Mouse (Mus musculus): ENCODE measurements around the gene Gm20390. TPM values are rescaled to one million over a fixed set of nuclear protein-coding genes. Genes with fewer than 3 reads are reported as not detected.
"Not testable (repeated sequence)": the region's sequence is repeated elsewhere in the genome, so short reads cannot be mapped to it uniquely, and the experiment has no call there.

Gm20390 gene
- polyA plus RNA-seq, 1 experiment from 2014 or later = 467 TPM

- peaks cover 29% of the 10 kb centered on the region for H3K4me1 ChIP-seq
- no peak overlapping the region for H3K4me2 ChIP-seq
- no peaks in the 10 kb centered on the region for H3K27me3 ChIP-seq
- WGBS = 87% methylated on average over 4 of the region's 4 CpGs
- no peak overlapping the region for H3K9ac ChIP-seq
- H3K27ac ChIP-seq = no peak overlapping the region
- no peak for ATAC-seq
- H3K9me3 ChIP-seq (replicated peaks) = no peaks in the 10 kb centered on the region
- peaks cover 58% of the 10 kb centered on the region for H3K36me3 ChIP-seq (ENCODE audit: poor library complexity, severe bottlenecking)
- H3K4me3 ChIP-seq = no peak overlapping the region
Measured at GRCm38 (mm10) chr11:93957746-93958145, 10.3 kb downstream of the Gm20390 start.

DNA sequence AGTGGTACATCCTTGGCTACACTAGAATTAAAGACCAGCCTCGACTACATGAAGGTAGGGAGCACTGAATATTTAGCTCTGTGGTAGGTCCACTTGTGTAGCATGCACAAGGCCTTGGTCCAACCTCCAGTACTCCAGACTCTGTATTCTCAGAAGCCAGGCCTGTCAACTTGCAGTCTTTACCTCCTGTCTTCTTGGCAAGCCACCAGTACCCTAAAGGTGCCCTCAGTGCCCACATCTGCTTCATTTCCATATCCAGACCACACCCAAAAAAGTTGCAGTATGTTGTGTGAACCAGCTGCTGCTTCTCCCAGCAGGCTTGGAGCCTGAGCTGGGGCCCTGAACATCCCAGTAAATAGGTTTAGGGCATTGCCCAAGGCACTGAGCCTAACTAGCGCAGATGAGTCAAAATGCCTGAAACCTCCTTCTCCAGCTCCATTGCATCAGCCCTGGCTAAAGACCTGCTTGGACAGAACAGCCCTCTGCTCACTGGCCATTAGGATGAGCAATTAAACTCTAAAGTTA, 11.0 kb downstream of the Gm20390 start:
- Histone ChIP-seq H3K4me3 (no peak overlapping the region), H3K27me3 (no peaks in the 10 kb centered on the region), H3K4me1 (peaks cover 35% of the 10 kb centered on the region), H3K4me2 (no peak overlapping the region), H3K9ac (no peak overlapping the region), H3K9me3 (replicated peaks) (no peaks in the 10 kb centered on the region), H3K27ac (no peak overlapping the region), H3K36me3 (ENCODE audit: poor library complexity, severe bottlenecking) (peaks cover 58% of the 10 kb centered on the region)
- ATAC-seq = no peak
- 68% methylated on average over 2 of the region's 2 CpGs for WGBS

DNA sequence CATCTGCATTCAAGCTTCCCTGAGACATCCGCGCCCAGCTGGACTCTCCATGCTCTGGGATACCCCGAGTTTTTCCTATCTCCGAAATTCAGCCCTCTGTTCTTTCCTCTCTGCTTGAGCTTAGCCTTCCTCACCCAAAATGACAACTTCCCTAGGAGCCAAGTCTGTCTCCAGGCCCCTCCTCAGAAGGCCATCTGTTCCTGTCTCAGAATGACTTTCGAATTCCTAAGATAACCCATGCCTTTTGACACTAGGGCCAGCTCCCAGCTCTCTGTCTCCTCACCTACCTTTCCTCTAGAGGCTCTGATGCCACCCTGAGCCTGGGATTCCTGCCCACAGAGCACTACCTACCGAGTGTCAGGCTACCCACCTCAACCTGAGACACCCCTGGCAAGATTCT, 11.9 kb downstream of the Gm20390 start, which contains the start of gene Nme2:
Gene Nme2, minus strand, starts transcription at position 101 of the 400 bp plus-strand sequence.
- no peaks in the 10 kb centered on the region for H3K27me3 ChIP-seq
- peak within 1 kb of the TSS; percentile 78 for H3K9ac ChIP-seq
- no peaks in the 10 kb centered on the region for H3K9me3 ChIP-seq (replicated peaks)
- peaks cover 57% of the 10 kb centered on the region for H3K36me3 ChIP-seq (ENCODE audit: poor library complexity, severe bottlenecking)
- H3K27ac ChIP-seq = peak within 1 kb of the TSS; percentile 88
- H3K4me1 ChIP-seq = peaks cover 36% of the 10 kb centered on the region
- 10% methylated on average over 6 of the region's 6 CpGs for WGBS
- H3K4me2 ChIP-seq = peak within 1 kb of the TSS; percentile 89
- peak within 1 kb of the TSS; percentile 70 for H3K4me3 ChIP-seq
- peak; percentile 19; the same call in 1 of the 2 replicates for ATAC-seq

DNA sequence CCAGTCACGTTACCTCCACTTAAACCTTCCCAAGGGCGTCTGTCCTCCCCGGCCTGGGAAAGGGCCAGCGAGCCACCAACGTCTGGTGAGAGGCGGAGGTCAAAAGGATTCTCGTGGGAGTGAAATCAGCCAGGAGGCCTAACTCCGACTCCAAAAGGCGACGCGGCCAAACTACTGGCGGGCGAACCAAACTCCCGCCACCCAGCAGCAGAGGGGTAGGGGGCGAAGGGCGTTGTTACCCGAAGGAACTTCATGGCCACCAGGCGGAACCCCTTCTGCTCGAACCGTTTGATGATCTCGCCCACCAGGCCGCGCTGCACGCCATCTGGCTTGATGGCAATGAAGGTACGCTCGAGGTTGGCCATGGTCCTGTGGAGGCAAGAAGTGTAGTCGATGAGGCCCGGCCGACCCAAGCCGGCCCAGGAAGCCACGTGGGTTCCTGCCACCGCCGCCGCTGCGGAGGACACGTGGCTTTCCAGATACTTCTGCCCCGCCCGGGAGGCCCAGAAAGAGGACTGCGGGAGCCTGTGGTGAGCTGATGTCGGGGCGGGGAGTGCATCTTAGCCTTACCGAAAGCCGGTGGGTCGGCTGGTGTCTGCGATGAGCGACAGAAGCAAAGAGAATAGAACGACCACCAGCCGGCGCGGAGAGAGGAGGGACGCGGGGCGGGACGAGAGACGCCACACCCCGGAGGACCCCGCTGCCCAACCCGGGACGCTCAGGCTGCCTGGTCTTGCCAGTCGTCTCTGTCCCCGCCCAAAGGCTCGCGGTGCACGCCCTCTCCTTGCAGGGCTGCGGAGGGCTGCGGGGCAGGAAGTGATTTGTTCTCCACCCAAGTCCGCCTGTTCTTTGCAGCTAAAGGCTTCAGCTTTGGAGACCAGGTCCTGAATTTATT, 12.6 kb downstream of the Gm20390 start:
- Histone ChIP-seq H3K27me3 (no peaks in the 10 kb centered on the region), H3K36me3 (ENCODE audit: poor library complexity, severe bottlenecking) (peaks cover 57% of the 10 kb centered on the region), H3K4me2 (peak overlapping the region; percentile 89), H3K4me3 (peak overlapping the region; percentile 70), H3K4me1 (peaks cover 36% of the 10 kb centered on the region), H3K9me3 (replicated peaks) (no peaks in the 10 kb centered on the region), H3K9ac (peak overlapping the region; percentile 78), H3K27ac (peak overlapping the region; percentile 88)
- peak; percentile 98 for ATAC-seq
- WGBS = under 1% methylated on average over 65 of the region's 67 CpGs

DNA sequence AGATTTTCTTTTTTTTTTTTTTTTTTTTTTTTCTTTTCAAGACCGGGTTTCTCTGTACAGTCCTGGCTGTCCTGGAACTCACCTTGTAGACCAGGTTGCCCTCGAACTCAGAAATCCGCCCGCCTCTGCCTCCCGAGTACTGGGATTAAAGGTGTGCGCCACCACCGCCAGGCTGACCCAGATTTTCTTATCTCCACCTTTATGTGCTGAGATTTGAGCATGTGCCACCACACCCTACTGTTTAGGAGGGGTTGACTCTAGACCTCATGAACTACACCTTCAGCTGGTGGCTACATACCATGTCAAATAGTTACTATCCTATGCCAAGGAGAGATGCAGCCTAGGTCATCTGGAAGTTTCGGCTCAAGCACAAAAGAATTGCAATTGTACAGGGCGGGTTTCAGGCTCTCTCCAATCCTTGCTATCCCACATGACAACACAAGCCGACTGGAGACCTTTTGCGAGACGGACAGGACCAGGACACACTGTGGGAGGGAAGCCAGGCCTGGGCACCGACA, 13.3 kb downstream of the Gm20390 start:
- H3K36me3 ChIP-seq (ENCODE audit: poor library complexity, severe bottlenecking) = peaks cover 57% of the 10 kb centered on the region
- 0 out of 2 replicates have a peak, but pooled peaks have one; percentile 0 for ATAC-seq

GRCm38 (mm10) chr11:93952376-93952775, 15.7 kb downstream of the Gm20390 start:
- WGBS = 75% methylated on average over 5 of the region's 5 CpGs
- ATAC-seq = no peak
- H3K36me3 ChIP-seq (ENCODE audit: poor library complexity, severe bottlenecking) = peaks cover 54% of the 10 kb centered on the region
- H3K9ac ChIP-seq = no peak overlapping the region
- H3K4me2 ChIP-seq = no peak overlapping the region
- H3K4me1 ChIP-seq = peaks cover 36% of the 10 kb centered on the region
- no peaks in the 10 kb centered on the region for H3K27me3 ChIP-seq
- no peak overlapping the region for H3K4me3 ChIP-seq
- H3K9me3 ChIP-seq (replicated peaks) = no peaks in the 10 kb centered on the region
- H3K27ac ChIP-seq = no peak overlapping the region

More for the DNA sequence above, 13.3 kb downstream of the Gm20390 start:
- Histone ChIP-seq H3K4me3 (peak overlapping the region; percentile 70), H3K4me2 (peak overlapping the region; percentile 89), H3K9me3 (replicated peaks) (no peaks in the 10 kb centered on the region), H3K4me1 (peaks cover 36% of the 10 kb centered on the region), H3K27ac (peak overlapping the region; percentile 88), H3K9ac (peak overlapping the region; percentile 78), H3K27me3 (no peaks in the 10 kb centered on the region)
- 50% methylated on average over 13 of the region's 13 CpGs for WGBS

- Histone ChIP-seq H3K36me3 (ENCODE audit: poor library complexity, severe bottlenecking) (peaks cover 61% of the 10 kb centered on the region), H3K4me1 (peaks cover 25% of the 10 kb centered on the region), H3K9ac (no peak overlapping the region), H3K4me3 (no peak overlapping the region), H3K27me3 (no peaks in the 10 kb centered on the region), H3K4me2 (no peak overlapping the region), H3K27ac (no peak overlapping the region), H3K9me3 (replicated peaks) (no peaks in the 10 kb centered on the region)
- 96% methylated on average over 1 of the region's 1 CpGs for WGBS
- ATAC-seq = no peak
Measured at GRCm38 (mm10) chr11:93950045-93950444, 18.0 kb downstream of the Gm20390 start.

- no peak overlapping the region for H3K4me3 ChIP-seq
- 90% methylated on average over 9 of the region's 9 CpGs for WGBS
- no peak overlapping the region for H3K9ac ChIP-seq
- no peak overlapping the region for H3K4me2 ChIP-seq
- H3K27me3 ChIP-seq = no peaks in the 10 kb centered on the region
- peaks cover 18% of the 10 kb centered on the region; the same call in 1 of the 2 replicates for H3K4me1 ChIP-seq
- no peak overlapping the region for H3K27ac ChIP-seq
- H3K9me3 ChIP-seq (replicated peaks) = no peaks in the 10 kb centered on the region
- peaks cover 61% of the 10 kb centered on the region for H3K36me3 ChIP-seq (ENCODE audit: poor library complexity, severe bottlenecking)
- ATAC-seq = no peak
Measured at GRCm38 (mm10) chr11:93948887-93949567, 19.1 kb downstream of the Gm20390 start.

GRCm38 (mm10) chr11:93944986-93945385, 23.1 kb downstream of the Gm20390 start:
- H3K27me3 ChIP-seq = no peaks in the 10 kb centered on the region
- 79% methylated on average over 3 of the region's 3 CpGs for WGBS
- no peak overlapping the region for H3K4me2 ChIP-seq
- H3K9ac ChIP-seq = no peak overlapping the region
- H3K4me3 ChIP-seq = no peak overlapping the region
- H3K36me3 ChIP-seq (ENCODE audit: poor library complexity, severe bottlenecking) = peaks cover 46% of the 10 kb centered on the region
- no peak overlapping the region for H3K27ac ChIP-seq
- no peaks in the 10 kb centered on the region for H3K9me3 ChIP-seq (replicated peaks)
- no peak for ATAC-seq
- H3K4me1 ChIP-seq = no peaks in the 10 kb centered on the region

DNA sequence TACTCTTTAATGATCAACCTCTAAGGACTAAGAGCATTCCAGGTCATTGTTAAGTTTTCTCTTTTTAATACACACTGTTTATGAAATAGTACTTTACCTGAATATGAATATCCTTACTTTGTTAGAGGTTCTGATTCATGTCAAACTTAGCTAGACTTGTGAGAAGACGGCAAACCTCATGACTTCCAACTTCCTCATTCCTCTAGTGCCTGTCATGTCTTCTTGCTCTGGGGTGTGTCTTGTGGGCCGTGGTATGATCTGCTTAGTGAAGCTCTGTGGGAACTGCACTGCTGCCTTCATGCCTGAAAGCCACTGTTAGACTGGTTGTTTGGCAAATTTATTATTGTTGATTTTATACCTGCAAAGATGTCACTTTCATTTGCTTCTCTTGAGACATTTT, 27.2 kb downstream of the Gm20390 start:
- no peak overlapping the region for H3K4me2 ChIP-seq
- no peak for ATAC-seq
- H3K27ac ChIP-seq = no peak overlapping the region
- H3K4me1 ChIP-seq = no peaks in the 10 kb centered on the region
- WGBS = 98% methylated on average over 2 of the region's 2 CpGs
- no peak overlapping the region for H3K4me3 ChIP-seq
- H3K27me3 ChIP-seq = no peaks in the 10 kb centered on the region
- peaks cover 52% of the 10 kb centered on the region for H3K36me3 ChIP-seq (ENCODE audit: poor library complexity, severe bottlenecking)
- no peak overlapping the region for H3K9ac ChIP-seq
- H3K9me3 ChIP-seq (replicated peaks) = no peaks in the 10 kb centered on the region

DNA sequence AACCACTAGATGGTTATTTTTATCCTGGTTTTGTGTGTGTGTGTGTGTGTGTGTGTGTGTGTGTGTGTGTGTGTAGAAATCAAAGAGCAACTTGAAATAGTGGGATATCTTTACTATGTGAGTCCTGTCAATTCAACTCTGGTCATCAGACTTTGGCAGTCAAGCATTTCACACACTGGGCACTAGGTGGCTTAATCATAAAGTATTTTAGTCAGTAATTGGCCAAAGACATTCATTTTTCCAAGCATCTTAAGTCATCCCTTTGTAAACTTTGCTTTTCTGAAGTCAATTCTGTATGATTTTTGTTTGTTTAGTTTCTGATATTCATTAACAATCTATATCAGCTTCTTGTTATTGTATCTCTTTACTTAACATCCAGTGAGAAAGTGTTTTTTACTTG, 39.0 kb downstream of the Gm20390 start:
- H3K4me1 ChIP-seq = no peaks in the 10 kb centered on the region
- no peaks in the 10 kb centered on the region for H3K27me3 ChIP-seq
- ATAC-seq = no peak
- H3K4me2 ChIP-seq = no peak overlapping the region
- no peak overlapping the region for H3K9ac ChIP-seq
- H3K27ac ChIP-seq = no peak overlapping the region
- H3K36me3 ChIP-seq (ENCODE audit: poor library complexity, severe bottlenecking) = peaks cover 75% of the 10 kb centered on the region
- H3K4me3 ChIP-seq = no peak overlapping the region
- H3K9me3 ChIP-seq (replicated peaks) = no peaks in the 10 kb centered on the region

GRCm38 (mm10) chr11:93915019-93915418, 53.1 kb downstream of the Gm20390 start:
- not testable (repeated sequence) for H3K9ac ChIP-seq; H3K9me3 ChIP-seq (replicated peaks); H3K4me2 ChIP-seq; H3K4me1 ChIP-seq; ATAC-seq; H3K27me3 ChIP-seq; H3K27ac ChIP-seq; H3K4me3 ChIP-seq
- 99% methylated on average over 2 of the region's 2 CpGs for whole genome bisulfite sequencing
- peaks cover 79% of the 10 kb centered on the region for H3K36me3 ChIP-seq (ENCODE audit: poor library complexity, severe bottlenecking)
